Mouse (Mus musculus) fibroblast of lung, adult 2 months (primary cell): ENCODE data around the gene Olfr748.
"Not testable (repeated sequence)": the region's sequence is repeated elsewhere in the genome, so short reads cannot be mapped to it uniquely, and the experiment has no call there.

ENCODE experiments used
- DNase-seq: peaks from one replicate; pipeline ENCODE4 v3.0.0-alpha.2; 2011; ENCODE audit warnings: low read depth

Olfr748 gene

DNA sequence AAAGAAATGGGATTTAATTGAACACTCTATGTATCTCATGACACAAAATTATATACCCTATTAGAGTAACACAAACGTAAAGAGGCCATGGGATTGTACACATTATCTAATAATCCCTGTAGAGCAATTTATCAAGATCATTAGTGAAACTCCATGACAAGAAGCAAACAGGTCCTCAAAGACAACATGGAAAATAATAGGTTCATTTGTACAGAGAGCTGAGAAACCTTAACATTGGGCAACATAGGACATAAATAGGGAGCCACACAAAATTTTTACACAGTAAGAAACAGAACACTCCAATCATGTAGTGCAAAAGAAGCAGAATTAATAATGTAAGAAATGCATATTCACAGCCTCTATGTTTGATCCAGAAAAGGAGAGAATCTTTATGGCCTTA lies at the start of gene Olfr748:
Gene Olfr748, plus strand, starts transcription at position 301 of the 400 bp plus-strand sequence.
- DNase-seq: no peak

DNA sequence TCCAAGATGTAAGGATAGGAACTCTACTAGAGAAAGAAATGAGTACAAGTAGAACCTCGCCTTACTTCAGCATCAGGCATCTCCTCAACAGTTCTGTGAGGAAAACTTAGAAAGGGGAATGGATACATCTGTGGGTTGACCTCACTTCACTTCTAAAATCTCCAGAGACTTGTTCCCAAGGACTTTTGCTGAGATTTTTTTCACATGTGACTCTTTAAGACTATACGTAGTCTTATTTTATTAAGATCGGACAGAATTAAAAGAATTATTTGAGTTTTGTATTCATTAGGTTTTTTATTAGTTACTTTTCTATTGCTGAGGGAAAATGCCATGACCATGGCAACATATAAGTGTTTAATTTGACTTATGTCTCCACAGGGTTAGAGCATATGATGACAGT lies 14.1 kb upstream of the Olfr748 start, which contains the start of gene Olfr747:
Gene Olfr747, minus strand, starts transcription at position 101 of the 400 bp plus-strand sequence.
- no peak for DNase-seq

DNA sequence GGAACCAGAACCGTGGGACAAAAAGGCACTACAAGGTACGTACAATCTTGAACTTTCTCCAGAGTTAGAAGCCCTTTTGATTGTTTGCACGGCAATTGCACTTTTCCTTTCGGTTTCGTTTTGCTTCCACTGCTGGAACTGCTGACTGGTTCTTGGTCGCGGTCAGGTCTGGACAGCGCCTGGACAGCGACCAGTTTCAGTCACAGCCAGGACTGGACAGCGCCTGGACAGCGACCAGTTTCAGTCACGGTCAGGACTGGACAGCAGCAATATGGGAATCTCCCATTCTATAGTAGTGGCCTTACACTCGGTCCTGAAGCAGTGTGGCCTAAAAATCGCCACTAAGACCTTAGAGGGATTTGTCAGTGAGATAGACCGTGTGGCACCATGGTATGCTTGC lies 12.7 kb downstream of the Olfr748 start:
- DNase-seq: not testable (repeated sequence)

DNA sequence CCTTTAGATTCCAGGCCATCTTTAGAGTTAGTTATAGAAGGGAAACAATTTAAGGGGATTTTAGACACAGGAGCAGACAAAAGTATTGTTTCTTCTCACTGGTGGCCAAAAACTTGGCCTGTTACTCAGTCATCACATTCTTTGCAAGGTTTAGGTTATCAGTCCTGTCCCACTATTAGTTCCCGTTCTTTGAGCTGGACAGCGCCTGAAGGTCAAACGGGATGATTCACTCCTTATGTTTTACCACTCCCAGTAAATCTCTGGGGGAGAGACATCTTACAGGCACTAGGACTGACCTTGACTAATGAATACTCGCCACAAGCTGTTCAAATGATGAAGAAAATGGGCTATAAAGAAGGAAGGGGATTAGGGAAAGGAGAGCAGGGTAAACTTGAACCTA lies 15.2 kb downstream of the Olfr748 start:
- not testable (repeated sequence) for DNase-seq

DNA sequence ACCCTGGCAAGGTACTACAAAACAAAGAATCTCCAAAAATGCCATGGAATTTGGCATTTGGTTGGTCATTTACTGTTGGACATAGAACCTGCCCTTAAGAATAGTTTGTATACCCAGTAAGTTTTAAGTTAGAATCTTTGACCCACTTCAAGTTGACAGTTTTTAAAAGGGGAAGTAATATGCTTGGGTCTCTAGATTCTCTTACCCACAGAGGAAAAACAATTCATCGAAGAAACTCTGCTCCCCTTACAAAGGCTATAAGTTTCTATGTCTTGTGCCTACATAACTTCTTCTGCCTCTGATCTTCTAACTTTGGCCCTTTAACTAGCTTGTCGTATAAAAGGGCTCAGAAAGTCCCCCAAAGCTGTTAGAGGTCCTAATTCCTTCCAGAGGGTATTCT lies 33.2 kb downstream of the Olfr748 start:
- no peak for DNase-seq

DNA sequence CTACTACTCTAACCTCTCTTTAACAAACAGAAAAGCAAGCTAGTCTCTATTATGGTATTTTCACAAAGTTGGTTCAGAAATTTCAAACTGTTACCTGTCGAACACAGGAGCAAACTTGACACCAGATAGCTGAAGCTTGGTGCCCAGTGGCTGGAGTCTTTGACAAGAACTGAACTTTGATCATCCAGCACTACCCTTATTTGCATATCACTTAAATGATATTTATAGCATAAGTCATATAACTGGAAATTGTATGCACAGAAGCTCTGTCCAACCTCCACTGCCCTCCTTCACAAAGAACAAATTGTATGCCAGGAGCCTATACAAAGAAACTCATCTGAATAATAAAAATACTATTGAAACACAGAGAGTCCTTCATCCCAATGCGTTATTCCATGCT lies 34.4 kb downstream of the Olfr748 start:
- DNase-seq: no peak

DNA sequence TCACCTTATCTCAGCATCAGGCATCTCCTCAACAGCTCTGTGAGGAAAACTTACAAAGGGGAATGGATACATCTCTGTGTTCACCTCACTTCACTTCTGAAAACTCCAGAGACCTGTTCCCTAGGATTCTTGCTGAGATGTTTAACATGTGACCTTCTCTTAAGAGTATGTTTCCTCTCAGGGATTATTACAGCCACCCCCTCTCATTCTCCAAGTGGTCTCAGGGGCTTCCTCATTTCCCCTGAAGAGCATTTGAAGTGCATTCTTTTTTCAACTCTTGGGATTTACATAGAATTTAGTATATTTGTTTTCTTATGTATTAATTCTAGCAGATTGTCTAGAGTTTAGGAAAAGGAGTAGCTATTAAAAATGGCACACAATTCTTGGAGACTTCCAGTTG lies 37.8 kb downstream of the Olfr748 start, which contains the start of gene Olfr749:
Gene Olfr749, minus strand, starts transcription at position 101 of the 400 bp plus-strand sequence.
- DNase-seq: no peak

DNA sequence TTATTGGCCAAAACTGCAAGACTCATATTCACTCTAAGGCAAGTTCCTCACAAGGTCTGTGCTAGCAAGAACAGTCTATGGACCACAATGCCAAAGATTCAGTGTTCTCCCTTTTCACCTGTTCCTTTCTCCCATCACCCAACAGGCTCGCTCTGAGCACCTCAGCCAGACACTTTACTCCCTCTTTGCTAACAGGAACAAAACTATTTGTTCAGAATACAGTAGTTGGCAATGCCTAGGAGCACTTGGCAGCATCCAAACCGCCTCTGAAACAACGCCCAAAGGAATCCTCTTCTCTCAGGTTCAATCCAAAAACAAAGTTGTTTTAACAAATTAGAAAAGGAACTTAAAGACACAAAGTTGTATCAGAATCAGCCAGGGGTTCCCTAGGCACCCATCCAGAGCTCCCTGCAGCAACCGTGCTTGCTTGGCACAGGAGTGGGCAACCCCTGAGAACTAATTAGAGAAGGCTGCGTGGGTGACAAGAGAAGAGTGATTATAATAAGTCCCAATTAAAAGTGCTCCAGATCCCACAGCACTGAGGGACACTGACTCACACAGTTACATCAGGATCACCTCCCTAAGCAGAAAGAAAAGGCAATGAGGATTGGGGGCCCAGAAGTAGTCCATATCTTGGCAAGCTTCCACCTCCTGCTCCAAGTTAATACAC lies 51.4 kb downstream of the Olfr748 start:
- no peak for DNase-seq
